Mouse (Mus musculus) activated CD4-positive, CD25-positive, alpha-beta regulatory T cell, adult 4 months (primary cell): ENCODE data around the gene Xpo1. TPM values are rescaled to one million over a fixed set of nuclear protein-coding genes. Genes with fewer than 3 reads are reported as not detected.
"Not testable (repeated sequence)": the region's sequence is repeated elsewhere in the genome, so short reads cannot be mapped to it uniquely, and the experiment has no call there.

ENCODE experiments used
- ATAC-seq: one replicate; pipeline ENCODE4 v1.8.0; 2017
- polyA plus RNA-seq, 2 experiments: library from polyadenylated mRNA; unstranded; fragments of 100-300 nt; shearing (Covaris generic); gene quantifications; one replicate each; pipeline ENCODE4 v1.2.1; 2017

The Xpo1 gene
- 10 to 100 TPM; 43.2 to 44.2 TPM for polyA plus RNA-seq

DNA sequence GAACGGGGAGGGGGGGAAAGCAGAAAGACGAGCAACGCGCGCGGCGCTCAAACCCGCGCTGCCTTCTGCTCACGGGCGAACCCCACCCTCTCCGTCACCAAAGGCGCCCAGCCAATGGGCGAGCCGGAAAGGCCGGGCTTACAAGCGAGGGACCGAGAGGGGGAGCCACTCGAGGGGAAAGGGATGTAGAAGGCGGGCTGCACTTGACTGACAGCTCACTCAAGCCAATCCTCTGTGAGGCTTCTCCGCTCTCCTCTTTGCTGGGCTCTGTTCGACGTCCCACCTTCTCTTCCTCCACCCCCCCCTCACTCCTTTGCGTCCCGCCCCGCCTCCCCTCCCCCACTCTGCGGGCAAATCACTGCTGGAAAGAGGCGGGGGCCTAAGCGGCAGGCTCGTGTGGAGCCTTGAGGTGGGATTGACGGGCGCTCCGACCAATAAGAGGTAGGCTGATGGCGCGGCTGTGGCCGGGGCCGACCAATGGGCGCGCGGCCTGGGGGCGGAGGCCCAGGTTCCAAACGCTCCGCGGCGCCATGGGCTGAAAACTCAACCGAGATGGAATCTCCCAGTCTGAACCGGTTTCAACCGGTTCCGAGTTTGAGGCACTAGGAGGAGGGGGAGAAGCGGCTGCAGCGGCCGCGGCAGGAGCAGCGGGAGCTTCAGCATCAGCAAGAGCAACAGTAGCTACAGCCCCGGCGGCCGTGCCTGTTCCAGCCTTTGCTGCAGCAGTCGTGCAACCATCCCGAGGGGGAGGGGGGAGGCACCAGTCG, at the start of gene Xpo1:
Gene Xpo1 (plus strand): TSS at position 615 of the 767 bp plus-strand sequence.
- peak; percentile 83 for ATAC-seq

DNA sequence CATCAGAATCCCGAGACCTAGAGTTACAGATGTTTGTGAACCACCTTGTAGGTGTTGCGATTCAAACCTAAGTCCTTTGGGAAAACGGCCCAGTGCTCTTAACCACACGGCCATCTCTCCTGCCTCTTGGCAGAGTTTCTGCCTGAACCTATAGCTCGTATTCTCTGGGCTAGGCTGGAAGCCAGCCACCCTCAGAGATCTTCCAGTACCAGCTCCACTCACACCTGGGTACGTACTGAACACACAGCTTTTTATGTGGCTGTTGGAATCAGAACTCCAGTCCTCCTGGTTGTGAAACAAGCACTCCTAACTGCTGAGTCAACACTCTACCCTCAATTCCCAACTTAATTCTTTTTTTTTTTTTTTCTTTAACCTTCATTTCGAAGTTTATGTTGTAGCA, 46.1 kb upstream of the Xpo1 start:
- ATAC-seq, result no peak

DNA sequence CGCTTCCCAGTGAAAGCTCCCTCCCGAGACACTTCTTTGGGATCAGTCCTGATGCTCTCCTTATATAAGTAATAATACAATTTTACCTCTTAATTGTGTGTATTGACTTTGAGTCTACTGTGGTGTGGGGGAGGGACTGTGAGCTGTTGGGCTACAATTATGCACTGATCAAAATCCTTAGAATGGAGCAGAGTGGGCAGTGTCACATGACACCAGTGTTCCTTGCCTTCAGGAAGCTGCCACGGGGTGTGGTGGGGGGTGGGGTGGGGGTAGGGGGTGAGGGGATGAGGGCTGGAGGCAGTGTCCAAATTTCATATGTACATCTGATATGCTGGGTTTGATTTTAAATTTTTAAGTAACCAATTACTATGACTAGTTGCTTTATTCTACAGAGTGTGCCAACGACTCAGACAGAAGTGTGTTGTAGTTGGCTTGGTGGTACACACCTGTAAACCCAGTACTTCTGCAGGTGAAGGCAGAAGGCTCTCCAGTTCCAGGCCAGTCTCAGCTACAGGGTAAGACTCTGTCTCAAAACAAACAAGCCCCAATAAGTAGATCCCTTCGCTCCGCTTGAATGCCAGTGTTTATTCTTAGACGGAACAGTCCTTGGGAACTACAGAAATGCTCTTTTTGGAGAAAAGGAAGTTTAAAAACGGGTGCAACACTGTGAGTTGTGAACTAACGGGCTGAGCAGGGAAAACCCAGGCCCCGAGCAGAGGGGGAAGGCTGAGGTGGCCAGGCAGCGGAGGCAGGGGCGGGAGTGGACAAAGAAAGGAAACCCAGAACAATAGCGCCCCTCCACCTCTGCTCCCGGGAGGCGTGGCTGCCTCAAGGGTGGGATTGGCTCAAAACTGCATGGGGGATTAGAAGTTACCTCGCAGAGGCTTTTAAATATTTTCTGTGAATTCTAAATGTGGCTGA, 45.0 kb upstream of the Xpo1 start:
- no peak for ATAC-seq

DNA sequence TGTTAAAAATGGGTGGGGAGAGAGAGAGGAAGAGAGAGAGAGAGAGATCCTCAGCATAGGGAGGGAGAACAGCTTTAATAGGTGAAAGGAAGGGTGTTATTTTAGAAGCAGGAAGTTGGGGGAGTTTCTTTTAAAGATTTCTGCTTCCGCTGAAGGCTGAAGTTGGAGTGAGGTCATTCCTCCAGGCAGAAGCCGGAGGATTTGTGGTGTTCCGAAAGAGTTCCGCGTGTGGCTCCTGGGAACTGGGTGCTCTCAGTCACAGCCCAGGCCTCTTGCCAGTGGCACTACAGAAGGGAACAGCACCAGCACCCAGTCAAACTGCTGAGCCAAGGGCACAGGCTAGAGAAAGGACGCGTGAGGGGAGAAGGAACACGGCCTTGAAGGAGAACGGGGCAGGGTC, 38.4 kb upstream of the Xpo1 start:
- no peak for ATAC-seq

DNA sequence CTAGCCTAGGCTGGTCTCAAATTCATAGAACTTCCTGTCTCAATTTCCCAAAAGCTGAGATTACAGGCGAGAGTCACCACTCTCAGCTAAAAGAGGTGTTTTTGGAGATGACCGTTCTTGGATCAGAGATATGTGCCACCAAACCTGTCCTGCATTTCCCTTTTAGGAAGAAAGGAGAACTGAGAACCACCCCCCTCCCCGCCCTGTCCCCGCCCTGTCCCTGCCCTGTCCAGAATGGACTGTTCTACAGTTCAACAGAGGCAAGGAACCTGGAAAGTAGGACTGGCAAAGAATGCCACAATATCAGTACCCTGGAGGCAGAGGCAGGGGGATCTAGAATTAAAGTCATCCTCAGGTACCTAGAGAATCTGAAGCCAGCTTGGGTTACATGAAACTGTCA, 19.8 kb upstream of the Xpo1 start:
- ATAC-seq, result no peak

DNA sequence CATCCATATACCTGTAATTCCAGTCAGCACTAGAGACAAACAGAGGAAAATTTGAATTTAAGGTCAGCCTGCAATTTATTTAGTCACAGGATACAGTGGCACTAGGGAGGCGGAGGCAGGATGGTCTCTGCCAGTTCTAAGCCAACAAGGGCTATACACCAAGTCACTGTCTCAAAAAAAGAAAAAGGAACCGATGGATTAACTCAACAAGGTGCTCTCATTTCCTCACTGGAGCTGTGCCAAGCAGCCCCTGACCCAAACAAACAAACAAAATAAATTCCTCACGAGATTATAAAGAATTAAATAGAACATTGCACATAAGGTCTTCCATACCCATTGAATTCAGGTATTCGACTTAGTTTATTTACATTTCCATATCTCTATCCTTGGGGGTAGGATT, 1.9 kb upstream of the Xpo1 start:
- ATAC-seq, result no peak

DNA sequence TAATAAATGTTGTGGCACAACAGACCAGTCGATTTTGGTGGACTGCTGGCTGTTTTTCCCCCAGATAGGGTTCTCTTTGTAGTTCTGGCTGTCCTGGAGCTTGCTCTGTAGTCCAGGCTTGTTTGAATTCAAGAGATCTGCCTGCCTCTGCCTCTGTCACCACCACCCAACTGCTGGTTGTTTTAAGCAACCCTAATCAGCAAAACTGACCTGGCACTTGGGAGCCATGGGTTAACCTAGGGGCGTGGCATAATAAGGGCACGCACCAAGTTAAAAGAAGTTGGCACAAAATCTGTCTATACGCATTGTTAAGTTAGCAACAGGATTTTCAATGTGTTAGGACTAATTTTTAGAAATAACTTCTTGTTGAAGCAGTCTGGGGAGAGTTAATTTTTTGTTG, 1.3 kb upstream of the Xpo1 start:
- no peak for ATAC-seq

DNA sequence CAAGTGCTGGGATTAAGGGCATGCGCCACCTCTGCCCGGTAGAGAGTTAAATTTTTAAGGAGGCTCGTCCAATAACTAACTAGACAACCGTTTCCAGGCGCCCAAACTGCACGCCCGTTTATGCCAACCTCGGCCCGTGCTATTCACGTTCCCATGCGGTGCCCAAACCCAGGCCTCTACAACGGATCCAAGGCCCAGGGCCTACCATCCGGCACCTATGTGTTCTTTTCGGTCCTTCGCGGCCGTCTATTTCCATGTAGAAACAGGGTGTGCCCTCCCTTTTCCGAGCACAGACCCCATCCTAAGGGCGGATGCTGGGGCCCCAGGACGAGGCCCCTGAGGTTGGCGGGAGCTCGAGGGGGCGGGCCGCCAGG, 801 bp upstream of the Xpo1 start:
- ATAC-seq, result no peak

DNA sequence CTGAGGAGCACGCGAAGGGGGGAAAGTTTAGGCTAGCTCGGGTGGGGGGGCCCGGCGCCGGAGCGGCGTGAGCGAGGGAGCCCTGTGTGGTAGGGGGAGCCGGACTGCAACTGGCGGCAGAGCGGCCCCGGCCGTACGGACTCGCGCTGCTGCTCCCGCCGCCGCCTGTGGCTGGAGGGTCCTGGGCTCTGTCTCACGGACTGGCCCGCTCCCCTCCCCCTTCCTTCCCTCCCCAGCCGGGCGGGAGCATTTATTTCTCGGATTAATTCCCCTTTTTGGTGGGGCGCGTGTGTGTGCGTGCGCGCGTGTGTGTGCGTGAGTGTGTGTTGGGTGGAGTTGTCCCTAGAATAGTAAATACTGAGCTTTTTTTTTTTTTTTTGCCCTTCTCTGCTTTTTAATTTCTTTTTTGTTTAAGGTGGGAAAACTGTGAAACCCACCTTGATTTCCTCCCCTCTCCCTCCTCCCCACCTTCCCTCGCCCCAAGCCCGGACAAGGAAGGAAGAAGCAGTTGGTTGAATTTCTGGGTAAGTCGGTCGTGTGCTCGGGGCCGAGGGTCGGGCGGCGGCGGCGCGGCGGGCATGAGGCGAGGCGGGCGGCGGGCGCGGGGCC, 457 bp downstream of the Xpo1 start:
- ATAC-seq, result no peak

DNA sequence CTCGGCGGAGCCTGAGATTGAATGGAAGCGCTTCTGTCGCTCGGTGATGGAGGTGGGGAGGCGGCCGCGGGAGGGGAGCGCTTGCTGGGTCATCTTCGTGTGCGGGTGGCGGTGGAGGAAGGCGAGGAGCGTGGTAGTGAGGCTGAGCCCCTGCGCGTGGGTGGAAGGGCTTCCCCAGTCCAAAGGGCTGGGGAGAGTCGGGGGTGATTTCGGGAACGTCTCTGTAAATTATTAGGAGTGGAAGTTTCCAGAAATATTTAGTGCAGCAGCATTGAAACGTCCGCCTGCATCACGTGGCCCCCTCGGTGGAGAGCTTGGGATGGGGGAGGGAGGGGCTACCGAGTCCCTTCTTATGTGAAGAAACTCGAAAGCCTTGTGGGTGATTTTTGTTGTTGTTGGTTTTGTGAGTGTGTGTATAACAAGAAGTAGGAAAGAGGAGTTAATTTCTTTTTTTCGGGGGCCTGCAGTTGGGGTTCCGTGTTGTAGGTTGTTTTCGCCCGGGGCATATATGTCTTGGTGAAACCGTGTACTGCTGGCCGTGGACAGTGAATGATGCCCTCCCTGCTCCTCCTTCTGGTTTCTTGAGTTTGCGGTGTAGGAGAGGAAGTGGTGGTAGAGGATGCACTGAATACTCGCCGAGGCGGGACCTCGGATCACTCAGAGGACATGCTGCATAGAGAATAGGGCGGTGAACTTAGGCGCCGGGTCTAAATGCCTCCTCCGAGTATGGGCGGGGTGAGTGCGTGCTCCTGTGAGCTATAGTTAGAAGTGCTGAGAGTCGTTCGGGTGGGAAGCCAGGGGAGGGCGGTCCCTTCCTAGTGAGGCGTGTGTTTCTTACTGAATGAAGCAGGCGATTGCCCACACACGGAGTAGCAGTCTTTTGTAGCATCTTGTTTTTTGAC, 1.2 kb downstream of the Xpo1 start:
- peak; percentile 56 for ATAC-seq

DNA sequence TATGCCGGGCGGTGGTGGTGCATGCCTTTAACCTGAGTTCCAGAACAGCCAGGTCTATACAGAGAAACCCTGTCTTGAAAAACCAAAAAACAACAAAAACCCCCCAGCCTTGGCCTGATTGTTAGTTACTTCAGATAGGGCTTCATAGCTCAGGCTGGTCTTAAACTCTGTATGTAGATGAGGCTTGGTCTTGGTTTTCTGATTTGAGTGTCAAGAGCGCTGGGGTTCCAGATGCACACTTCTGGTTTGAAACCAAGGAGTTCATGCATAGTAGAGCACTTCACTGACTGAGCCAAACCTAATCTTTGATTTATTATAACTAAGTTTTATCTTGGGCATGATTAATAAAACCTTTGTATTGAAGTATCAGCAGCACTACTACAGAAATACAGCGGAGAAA, 3.2 kb downstream of the Xpo1 start:
- no peak for ATAC-seq

DNA sequence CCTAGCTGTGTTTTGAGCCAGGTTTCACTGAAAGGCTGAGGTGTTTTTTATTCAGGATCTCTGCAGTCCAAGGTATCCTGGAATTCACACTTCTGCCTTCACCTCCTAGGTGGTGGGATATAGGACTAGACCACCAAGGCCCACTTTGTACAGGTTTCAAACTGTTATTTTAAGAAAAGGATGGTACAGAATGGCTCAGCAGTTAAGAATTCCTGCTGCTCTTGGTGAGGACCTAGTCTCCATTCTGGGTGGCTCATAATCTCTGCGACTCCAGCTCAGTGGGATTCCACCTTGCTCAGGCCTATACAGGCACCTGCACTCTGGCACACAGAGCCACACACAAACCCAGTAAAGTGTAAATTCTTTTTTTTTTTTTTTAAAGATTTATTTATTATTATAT, 3.6 kb downstream of the Xpo1 start:
- ATAC-seq, result no peak

DNA sequence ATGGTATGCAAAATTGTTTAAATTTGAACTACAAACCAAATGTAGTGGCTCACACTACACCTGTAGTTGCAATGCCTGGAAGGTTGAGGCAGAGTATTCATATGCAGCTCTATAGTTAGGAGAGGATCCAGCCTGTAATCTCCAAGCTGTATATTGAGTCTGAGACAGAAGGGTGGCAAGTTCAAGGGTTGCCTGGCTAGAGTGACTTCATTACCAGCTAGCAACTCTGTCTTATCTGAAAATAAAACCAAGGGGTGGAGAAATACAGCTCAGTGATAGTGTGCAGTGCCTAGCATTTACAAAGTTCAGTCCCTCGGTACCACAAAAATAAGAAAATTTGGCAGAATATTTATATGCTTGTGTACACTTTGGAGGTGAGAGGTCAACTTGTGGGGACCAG, 4.3 kb downstream of the Xpo1 start:
- ATAC-seq, result no peak

DNA sequence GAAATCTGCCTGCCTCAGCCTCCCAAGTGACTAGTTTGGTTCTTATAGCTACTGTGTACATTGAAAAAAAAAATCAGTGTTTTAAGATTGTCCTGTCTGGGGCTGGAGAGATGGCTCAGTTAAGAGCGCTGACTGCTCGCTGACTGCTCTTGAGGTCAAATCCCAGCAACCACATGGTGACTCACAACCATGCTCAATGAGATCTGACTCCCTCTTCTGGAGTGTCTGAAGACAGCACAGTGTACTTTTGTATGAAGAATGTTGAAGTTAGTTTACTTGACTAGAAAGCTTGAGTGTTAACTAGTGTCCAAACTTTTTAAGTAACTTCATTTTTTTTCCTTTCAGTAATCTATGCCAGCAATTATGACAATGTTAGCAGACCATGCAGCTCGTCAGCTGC, 5.6 kb downstream of the Xpo1 start:
- ATAC-seq, result no peak

DNA sequence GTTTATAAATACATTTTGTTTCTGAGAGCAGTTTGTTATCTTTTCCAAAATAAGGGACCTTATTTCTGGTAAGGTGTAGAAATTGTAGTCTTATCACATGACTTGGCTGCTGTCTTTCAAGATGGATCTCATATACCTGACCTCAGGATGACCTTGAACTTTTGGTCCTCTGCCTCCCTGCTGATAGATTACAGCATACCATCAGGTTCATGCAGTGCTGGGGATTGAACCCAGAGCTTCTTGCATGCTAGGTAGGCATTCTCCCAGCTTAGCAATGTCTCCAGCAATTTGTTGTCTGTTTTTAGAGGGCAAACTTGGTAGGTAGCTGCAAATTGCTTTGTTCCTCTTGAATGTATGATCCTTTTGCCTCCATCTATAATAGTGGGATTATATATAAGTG, 9.1 kb downstream of the Xpo1 start:
- ATAC-seq, result no peak

DNA sequence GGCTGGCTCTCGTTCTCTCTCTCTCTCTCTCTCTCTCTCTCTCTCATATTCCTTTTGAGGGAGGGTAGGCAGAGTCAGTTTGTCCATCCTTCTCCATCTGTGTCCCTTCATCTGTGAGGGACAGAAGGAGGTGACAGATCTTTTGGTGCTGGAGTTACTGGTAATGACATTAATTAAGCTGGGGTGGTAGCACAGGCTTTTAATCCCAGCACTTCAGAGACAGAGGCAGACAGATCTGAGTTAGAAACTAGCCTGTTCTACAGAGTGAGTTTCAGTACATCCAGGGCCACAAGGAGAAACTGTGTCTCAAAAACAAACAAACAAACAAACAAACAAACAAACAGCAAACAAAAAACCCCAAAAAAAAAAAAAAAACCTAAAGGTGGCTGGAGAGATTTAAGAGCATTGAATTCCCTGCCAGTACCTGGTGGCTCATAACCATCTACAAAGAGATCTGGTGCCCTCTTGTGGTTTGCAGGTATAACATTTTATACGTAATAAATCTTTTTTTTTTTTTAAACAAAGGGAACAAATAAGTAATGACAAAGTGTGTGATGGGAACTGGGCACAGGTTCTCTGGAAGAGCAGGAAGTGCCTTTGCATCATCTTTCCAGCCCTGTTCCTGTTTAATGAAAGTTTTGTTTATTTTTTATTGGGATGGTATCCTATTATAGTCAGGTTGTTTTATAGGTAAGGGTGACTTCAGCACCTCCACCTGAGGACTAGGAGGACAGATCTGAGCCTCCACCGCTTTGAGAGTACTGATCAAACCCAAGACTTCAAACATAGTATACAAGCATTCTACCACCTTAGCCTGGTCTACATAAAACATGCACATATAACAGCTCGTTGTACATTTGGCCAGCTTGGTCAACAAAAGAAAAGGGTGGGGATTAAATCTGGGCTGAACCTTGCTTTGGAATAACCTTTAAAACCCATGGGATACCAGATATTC, 16.2 kb downstream of the Xpo1 start:
- ATAC-seq, result peak; percentile 88

DNA sequence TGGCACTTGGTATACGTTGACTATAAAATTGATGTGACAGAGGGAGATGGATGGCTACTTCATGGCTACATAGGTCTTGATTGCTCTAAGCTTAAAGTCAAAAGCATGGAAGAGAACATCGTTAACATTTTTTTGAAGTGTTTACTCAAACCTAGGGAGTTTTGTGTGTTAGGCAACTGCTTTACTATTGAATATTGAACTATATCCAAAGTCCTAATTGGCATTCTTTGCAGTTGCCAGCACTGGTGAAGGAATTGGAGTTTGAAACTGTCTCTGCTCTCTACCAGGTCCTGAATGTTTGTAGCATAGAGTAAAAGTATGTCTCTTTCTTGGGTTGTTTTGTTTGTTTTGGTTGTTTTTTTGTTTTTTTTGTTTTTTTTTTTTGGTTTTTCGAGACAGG, 19.9 kb downstream of the Xpo1 start:
- ATAC-seq, result no peak

DNA sequence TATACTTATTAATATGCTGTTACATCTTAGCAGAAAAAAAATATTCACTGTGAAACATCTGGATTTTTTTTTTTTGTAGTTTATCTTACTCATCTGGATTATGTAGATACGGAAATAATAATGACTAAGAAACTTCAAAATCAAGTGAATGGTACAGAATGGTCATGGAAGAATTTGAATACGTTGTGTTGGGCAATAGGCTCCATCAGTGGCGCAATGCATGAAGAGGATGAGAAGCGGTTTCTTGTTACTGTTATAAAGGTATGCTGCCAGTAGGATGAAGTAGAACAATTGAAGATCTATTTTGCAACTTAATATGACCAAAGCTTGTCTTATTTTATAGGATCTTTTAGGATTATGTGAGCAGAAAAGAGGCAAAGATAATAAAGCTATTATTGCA, 28.6 kb downstream of the Xpo1 start:
- no peak for ATAC-seq

DNA sequence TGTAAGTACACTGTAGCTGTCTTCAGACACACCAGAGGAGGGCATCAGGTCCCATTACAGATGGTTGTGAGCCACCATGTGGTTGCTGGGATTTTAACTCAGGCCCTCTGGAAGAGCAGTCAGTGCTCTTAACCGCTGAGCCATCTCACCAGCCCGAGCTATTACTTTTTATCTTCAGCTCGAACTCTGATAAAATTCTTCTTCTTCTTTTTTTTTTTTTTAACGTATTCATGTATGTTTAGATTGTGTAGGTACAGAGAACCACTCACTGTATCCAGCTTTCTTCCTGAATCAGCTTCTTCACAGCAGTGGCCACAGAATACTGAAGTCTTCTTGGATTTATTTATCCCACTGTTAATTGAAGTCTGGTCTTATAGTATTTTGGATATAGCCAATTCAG, 33.0 kb downstream of the Xpo1 start:
- ATAC-seq, result not testable (repeated sequence)

DNA sequence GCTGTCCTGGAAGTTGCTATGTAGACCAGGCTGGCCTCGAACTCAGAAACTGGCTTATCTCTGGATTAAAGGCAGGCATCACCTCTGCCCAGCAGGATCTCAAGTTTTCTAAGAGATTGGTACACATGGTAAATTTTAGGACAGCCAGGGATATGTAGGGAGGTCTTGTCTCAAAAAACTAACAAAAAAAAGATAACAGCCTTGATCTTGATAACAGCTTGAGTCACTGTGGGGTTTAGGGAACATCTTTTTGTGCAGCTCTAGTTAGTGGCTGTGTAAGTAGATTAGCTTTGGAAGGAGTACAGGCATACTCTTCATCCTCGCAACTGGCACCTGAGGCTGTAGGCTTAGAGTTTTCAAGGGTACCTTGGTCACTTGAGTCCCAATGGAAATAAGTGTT, 41.5 kb downstream of the Xpo1 start:
- no peak for ATAC-seq

DNA sequence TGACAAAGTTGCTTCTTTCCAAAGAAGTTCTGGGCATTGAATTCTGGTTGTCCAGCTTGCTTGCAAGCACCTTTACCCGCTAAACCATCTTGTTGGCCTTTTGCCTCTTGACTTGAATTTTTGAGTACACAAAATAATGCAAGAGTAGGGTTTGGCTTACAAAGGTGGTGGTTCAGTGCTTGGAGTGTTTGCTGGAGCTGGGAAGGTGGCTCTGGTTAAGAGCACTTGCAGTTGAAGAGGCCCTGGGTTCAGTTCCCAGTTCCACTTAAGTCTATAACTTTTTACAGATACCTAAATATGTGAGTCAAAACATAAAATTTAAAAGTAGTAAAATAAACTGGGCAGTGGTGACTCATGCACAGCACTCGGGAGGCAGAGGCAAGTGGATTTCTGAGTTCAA, 42.5 kb downstream of the Xpo1 start:
- ATAC-seq, result no peak
